9 mouse cellular contexts compared by ENCODE assay signal in genomic region chr16:26065060-26065459, GRCm38 (mm10). TPM values are rescaled to one million over a fixed set of nuclear protein-coding genes. Genes with fewer than 3 reads are reported as not detected.
DNase-seq lines count a peak whose midpoint lies in the region.
"Had no signal": no experiment of that assay in that cellular context is flagged by ENCODE, and none has a peak within 500 bp of the region (broad histone marks: within the 10 kb centered on the region; RNA-seq: fewer than 3 reads in every experiment).

No protein-coding gene starts in this region.

- DNase-seq in gastrocnemius, adult 18-20 months (ENCODE audit: low spot score), result peak; percentile 34
- no peak for DNase-seq in gastrocnemius, postnatal 10 days
- peak; percentile 83 for DNase-seq in adipocyte (ENCODE audit: low spot score)
- peak; percentile 25 to 53 for DNase-seq in heart, postnatal 14 days
- DNase-seq in lung, postnatal 10 days, result peak; percentile 52
- no peak for DNase-seq in yolk sac, embryonic 10.5 days (ENCODE audit: low spot score)
- no peak for DNase-seq in urinary bladder, postnatal 10 days (ENCODE audit: low spot score)
- DNase-seq in right cerebral cortex, postnatal 10 days (ENCODE audit: low spot score in 2 of 2), result no peak
- DNase-seq: spleen, adult 18-20 months had no signal

- intact Hi-C loops in heart, postnatal 14 days (cut with DNase I), result no loop called here

RNA-seq across cellular contexts. Expression of gene P3h2, which starts 40.5 kb away (rescaled TPM):
- total RNA-seq in gastrocnemius, adult 18-20 months (2021), result 1 to 10 TPM; 2.6 to 7.1 TPM
- total RNA-seq in gastrocnemius, postnatal 10 days (2021), result 1 to 10 TPM; 5.9 to 7.3 TPM
- total RNA-seq in heart, postnatal 14 days (2021), result 1 to 10 TPM; 4.5 to 5.2 TPM

Comparison
In these comparisons a context has a peak if more than half of its experiments do, and no peak if none do; other contexts are left out.
1. DNase-seq: peak in gastrocnemius, adult 18-20 months (single experiment), adipocyte (single experiment), heart, postnatal 14 days (2 of 2) and lung, postnatal 10 days (single experiment); none in gastrocnemius, postnatal 10 days (single experiment), yolk sac, embryonic 10.5 days (single experiment), urinary bladder, postnatal 10 days (single experiment) and right cerebral cortex, postnatal 10 days (0 of 2).